Mouse (Mus musculus): ENCODE results near the gene Cysltr1. TPM values are rescaled to one million over a fixed set of nuclear protein-coding genes. Genes with fewer than 3 reads are reported as not detected.

Gene Cysltr1
- total RNA-seq (2021) (1 to 10 TPM; 1.1 to 1.8 TPM), polyA plus RNA-seq (2012; rRNA removed) (1.0 and 3.0 TPM in 2 replicates)
- long read RNA-seq, full-length matches to known transcripts, result 1 of 1 reads
- long read RNA-seq, partial matches to known transcripts, result 0 of 1 reads
- long read RNA-seq, other reads (novel, unspliced or antisense), result 0 of 1 reads

- TF ChIP-seq CTCF (IDR thresholded peaks at IDR 0.05) (no peak), POLR2A (IDR thresholded peaks at IDR 0.05; ENCODE audit: insufficient read depth, low read depth, low read length) (no peak), EP300 (IDR thresholded peaks at IDR 0.05; ENCODE audit: insufficient read depth, low read depth, low read length) (no peak)
- peak; percentile 18 to 21 for DNase-seq
- no peaks in the 10 kb centered on the region; the same call in 1 of the 2 replicates for H3K4me1 ChIP-seq (ENCODE audit: control insufficient read depth, insufficient read depth, low read length)
- no peak within 1 kb of the TSS for H3K9ac ChIP-seq (ENCODE audit: low read depth, low read length)
- 22% methylated on average over 6 of the region's 6 CpGs for WGBS
- no peaks in the 10 kb centered on the region for H3K27me3 ChIP-seq (ENCODE audit: control insufficient read depth, insufficient read depth, low read length)
- no peaks in the 10 kb centered on the region for H3K79me2 ChIP-seq (replicated peaks; ENCODE audit: control insufficient read depth, insufficient read depth, low read length)
- H3K36me3 ChIP-seq (ENCODE audit: control insufficient read depth, insufficient read depth, low read length), result no peaks in the 10 kb centered on the region
- peak within 1 kb of the TSS; percentile 31 for H3K27ac ChIP-seq
- peak within 1 kb of the TSS; percentile 20; the same call in 1 of the 2 replicates for H3K4me3 ChIP-seq
- intact Hi-C loops (cut with DNase I), result no loop called here
These were observed at the start of gene Cysltr1 for GRCm38 (mm10) chrX:106603386-106603785. Gene Cysltr1, minus strand, starts transcription at chrX:106603679.

GRCm38 (mm10) chrX:106634799-106635541 lies 31.5 kb upstream of the Cysltr1 start:
- Histone ChIP-seq H3K36me3 (ENCODE audit: control insufficient read depth, insufficient read depth, low read length) (no peaks in the 10 kb centered on the region), H3K27ac (no peak overlapping the region), H3K4me1 (ENCODE audit: control insufficient read depth, insufficient read depth, low read length) (no peaks in the 10 kb centered on the region), H3K4me3 (no peak overlapping the region), H3K9ac (ENCODE audit: low read depth, low read length) (no peak overlapping the region), H3K79me2 (replicated peaks; ENCODE audit: control insufficient read depth, insufficient read depth, low read length) (no peaks in the 10 kb centered on the region), H3K27me3 (ENCODE audit: control insufficient read depth, insufficient read depth, low read length) (no peaks in the 10 kb centered on the region)
- DNase-seq, result no peak
- 72% methylated on average over 3 of the region's 3 CpGs for WGBS
- no peak for TF ChIP-seq CTCF (IDR thresholded peaks at IDR 0.05)
- intact Hi-C loops (cut with DNase I), result no loop called here

GRCm38 (mm10) chrX:106633543-106633942 lies 30.1 kb upstream of the Cysltr1 start:
- H3K27me3 ChIP-seq (ENCODE audit: control insufficient read depth, insufficient read depth, low read length), result no peaks in the 10 kb centered on the region
- DNase-seq, result no peak
- H3K79me2 ChIP-seq (replicated peaks; ENCODE audit: control insufficient read depth, insufficient read depth, low read length), result no peaks in the 10 kb centered on the region
- no peaks in the 10 kb centered on the region for H3K4me1 ChIP-seq (ENCODE audit: control insufficient read depth, insufficient read depth, low read length)
- TF ChIP-seq POLR2A (IDR thresholded peaks at IDR 0.05; ENCODE audit: insufficient read depth, low read depth, low read length) (no peak), CTCF (IDR thresholded peaks at IDR 0.05) (no peak), EP300 (IDR thresholded peaks at IDR 0.05; ENCODE audit: insufficient read depth, low read depth, low read length) (no peak)
- H3K27ac ChIP-seq, result no peak overlapping the region
- no peaks in the 10 kb centered on the region for H3K36me3 ChIP-seq (ENCODE audit: control insufficient read depth, insufficient read depth, low read length)
- H3K4me3 ChIP-seq, result no peak overlapping the region
- no peak overlapping the region for H3K9ac ChIP-seq (ENCODE audit: low read depth, low read length)
- intact Hi-C loops (cut with DNase I), result no loop called here

- no peaks in the 10 kb centered on the region for H3K36me3 ChIP-seq (ENCODE audit: control insufficient read depth, insufficient read depth, low read length)
- no peak overlapping the region for H3K9ac ChIP-seq (ENCODE audit: low read depth, low read length)
- DNase-seq, result no peak
- H3K27me3 ChIP-seq (ENCODE audit: control insufficient read depth, insufficient read depth, low read length), result no peaks in the 10 kb centered on the region
- TF ChIP-seq CTCF (IDR thresholded peaks at IDR 0.05) (no peak), POLR2A (IDR thresholded peaks at IDR 0.05; ENCODE audit: insufficient read depth, low read depth, low read length) (no peak), EP300 (IDR thresholded peaks at IDR 0.05; ENCODE audit: insufficient read depth, low read depth, low read length) (no peak)
- 56% methylated on average over 1 of the region's 1 CpGs for WGBS
- intact Hi-C loops (cut with DNase I), result no loop called here
- H3K4me3 ChIP-seq, result no peak overlapping the region
- H3K79me2 ChIP-seq (replicated peaks; ENCODE audit: control insufficient read depth, insufficient read depth, low read length), result no peaks in the 10 kb centered on the region
- H3K4me1 ChIP-seq (ENCODE audit: control insufficient read depth, insufficient read depth, low read length), result no peaks in the 10 kb centered on the region
- H3K27ac ChIP-seq, result no peak overlapping the region
These were observed 25.0 kb upstream of the Cysltr1 start for GRCm38 (mm10) chrX:106628514-106628913.

- 40% methylated on average over 3 of the region's 3 CpGs for WGBS
- DNase-seq, result no peak
- H3K36me3 ChIP-seq (ENCODE audit: control insufficient read depth, insufficient read depth, low read length), result no peaks in the 10 kb centered on the region
These were observed 20.2 kb upstream of the Cysltr1 start for GRCm38 (mm10) chrX:106623667-106624066.

GRCm38 (mm10) chrX:106622512-106622911 lies 19.0 kb upstream of the Cysltr1 start:
- Histone ChIP-seq H3K4me3 (no peak overlapping the region), H3K79me2 (replicated peaks; ENCODE audit: control insufficient read depth, insufficient read depth, low read length) (no peaks in the 10 kb centered on the region), H3K27me3 (ENCODE audit: control insufficient read depth, insufficient read depth, low read length) (no peaks in the 10 kb centered on the region), H3K9ac (ENCODE audit: low read depth, low read length) (no peak overlapping the region), H3K4me1 (ENCODE audit: control insufficient read depth, insufficient read depth, low read length) (no peaks in the 10 kb centered on the region), H3K36me3 (ENCODE audit: control insufficient read depth, insufficient read depth, low read length) (no peaks in the 10 kb centered on the region), H3K27ac (no peak overlapping the region)
- DNase-seq, result no peak
- 67% methylated on average over 1 of the region's 1 CpGs for WGBS
- TF ChIP-seq EP300 (IDR thresholded peaks at IDR 0.05; ENCODE audit: insufficient read depth, low read depth, low read length) (no peak), POLR2A (IDR thresholded peaks at IDR 0.05; ENCODE audit: insufficient read depth, low read depth, low read length) (no peak), CTCF (IDR thresholded peaks at IDR 0.05) (no peak)
- intact Hi-C loops (cut with DNase I), result no loop called here

More at GRCm38 (mm10) chrX:106623667-106624066, 20.2 kb upstream of the Cysltr1 start:
- no peaks in the 10 kb centered on the region for H3K4me1 ChIP-seq (ENCODE audit: control insufficient read depth, insufficient read depth, low read length)
- no peaks in the 10 kb centered on the region for H3K27me3 ChIP-seq (ENCODE audit: control insufficient read depth, insufficient read depth, low read length)
- H3K27ac ChIP-seq, result no peak overlapping the region
- H3K4me3 ChIP-seq, result no peak overlapping the region
- H3K9ac ChIP-seq (ENCODE audit: low read depth, low read length), result no peak overlapping the region
- TF ChIP-seq CTCF (IDR thresholded peaks at IDR 0.05) (no peak), EP300 (IDR thresholded peaks at IDR 0.05; ENCODE audit: insufficient read depth, low read depth, low read length) (no peak)
- intact Hi-C loops (cut with DNase I), result no loop called here
- no peaks in the 10 kb centered on the region for H3K79me2 ChIP-seq (replicated peaks; ENCODE audit: control insufficient read depth, insufficient read depth, low read length)
